Mouse (Mus musculus) kidney, embryonic 14.5 days (tissue): Measurements from ENCODE around the gene Col4a4. TPM values are rescaled to one million over a fixed set of nuclear protein-coding genes. Genes with fewer than 3 reads are reported as not detected.

Experiments used
- polyA plus RNA-seq: library from polyadenylated mRNA; unstranded; fragments of >200 nt; fragmentation: Nextera tagmentation; extraction: Ambion mirVana; gene quantifications from 2 replicates; pipeline ENCODE4 v1.2.1, GENCODE M21; 2014

Gene Col4a4
- polyA plus RNA-seq, 1 experiment from 2014 or later = 1.0 TPM

Other genes starting within 250 kb of the Col4a4 start
- gene Col4a3, start 72 bp upstream of the Col4a4 start, polyA plus RNA-seq = 0.67 and 1.2 TPM in 2 replicates
- 238 and 239 TPM in 2 replicates for gene Mff, start 138.0 kb upstream of the Col4a4 start, polyA plus RNA-seq
- 3.8 TPM in 2 replicates for gene Tm4sf20, start 181.6 kb upstream of the Col4a4 start, polyA plus RNA-seq
- not detected in 2 replicates for gene Gm47791, start 184.4 kb upstream of the Col4a4 start, polyA plus RNA-seq